9 mouse cellular contexts compared by ENCODE assay signal in the genomic region with DNA sequence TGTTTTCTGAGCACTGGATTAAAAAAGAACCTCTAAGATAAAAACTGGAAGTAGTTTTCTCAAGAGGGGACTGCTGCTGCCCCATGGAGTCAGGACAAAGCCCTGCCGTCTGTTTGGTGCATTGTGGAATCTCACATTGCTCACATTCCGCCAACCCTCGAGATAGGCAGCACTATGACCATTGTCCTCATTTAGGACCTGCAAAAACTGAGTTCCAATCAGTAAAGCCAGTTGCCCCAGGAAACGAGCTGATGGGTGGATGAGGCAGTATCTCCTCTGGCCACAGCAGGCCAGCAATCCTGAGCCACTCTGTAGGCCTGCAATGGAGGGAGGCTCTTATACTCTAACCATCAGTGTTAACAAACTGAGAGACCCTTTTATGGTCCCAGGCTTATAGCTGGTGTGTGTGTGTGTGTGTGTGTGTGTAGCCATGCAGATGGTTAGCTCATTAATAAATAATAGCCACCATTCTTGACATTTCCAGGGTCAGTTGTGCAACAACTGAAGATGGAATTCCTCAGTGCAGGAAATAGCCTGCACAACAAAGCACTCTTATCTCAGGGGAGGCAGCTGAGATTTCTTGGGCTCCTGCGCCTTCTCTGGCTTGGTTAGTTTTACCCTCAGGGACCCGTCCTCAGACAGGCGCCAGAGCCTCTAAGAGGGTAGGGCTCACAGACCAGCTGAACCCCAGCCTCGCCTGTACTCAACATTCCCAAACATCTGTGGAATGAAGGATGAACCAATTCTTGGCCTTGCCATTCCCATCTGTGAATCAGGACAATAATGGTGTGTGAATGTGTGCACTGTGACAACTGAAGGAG. TPM values are rescaled to one million over a fixed set of nuclear protein-coding genes. Genes with fewer than 3 reads are reported as not detected.
DNase-seq lines count a peak whose midpoint lies in the region; ATAC-seq lines count a peak whose summit lies in the region.
"Had no signal": no experiment of that assay in that cellular context is flagged by ENCODE, and none has a peak within 500 bp of the region (broad histone marks: within the 10 kb centered on the region; RNA-seq: fewer than 3 reads in every experiment).

No protein-coding gene starts in this region.

- H3K4me2 ChIP-seq in hindbrain, embryonic 12.5 days (replicated peaks) = no peak overlapping the region
- no peak overlapping the region for H3K4me2 ChIP-seq in hindbrain, embryonic 16.5 days (ENCODE audit: low read length)
- no peak overlapping the region for H3K4me2 ChIP-seq in forebrain, embryonic 15.5 days (replicated peaks)
- H3K4me2 ChIP-seq in limb, embryonic 12.5 days = no peak overlapping the region
- H3K4me2 ChIP-seq: limb, embryonic 13.5 days had no signal

- peaks cover 11% of the 10 kb centered on the region for H3K4me1 ChIP-seq in hindbrain, embryonic 12.5 days
- no peaks in the 10 kb centered on the region for H3K4me1 ChIP-seq in hindbrain, embryonic 16.5 days (ENCODE audit: control insufficient read depth, insufficient read depth, low read depth, low read length)
- no peaks in the 10 kb centered on the region for H3K4me1 ChIP-seq in forebrain, embryonic 15.5 days
- H3K4me1 ChIP-seq in limb, embryonic 12.5 days (replicated peaks) = peaks cover 30% of the 10 kb centered on the region

- 42% methylated on average over 8 of the region's 8 CpGs for WGBS in hindbrain, embryonic 12.5 days
- WGBS in hindbrain, embryonic 16.5 days = 42% methylated on average over 8 of the region's 8 CpGs
- WGBS in forebrain, embryonic 15.5 days = 45% methylated on average over 8 of the region's 8 CpGs
- WGBS in limb, embryonic 12.5 days = 61% methylated on average over 8 of the region's 8 CpGs

- H3K4me3 ChIP-seq in hindbrain, embryonic 12.5 days = no peak overlapping the region
- no peak overlapping the region for H3K4me3 ChIP-seq in hindbrain, embryonic 16.5 days (ENCODE audit: low read length)
- no peak overlapping the region for H3K4me3 ChIP-seq in forebrain, embryonic 15.5 days
- no peak overlapping the region for H3K4me3 ChIP-seq in limb, embryonic 12.5 days (replicated peaks)
- H3K4me3 ChIP-seq: limb, embryonic 13.5 days had no signal

- peak; percentile 57 for ATAC-seq in hindbrain, embryonic 12.5 days (ENCODE audit: low FRiP score)
- no peak for ATAC-seq in hindbrain, embryonic 16.5 days
- 0 out of 2 replicates have a peak, but pooled peaks have one; percentile 23 for ATAC-seq in forebrain, embryonic 15.5 days (replicated peaks)
- no peak; the same call in 1 of the 2 replicates for ATAC-seq in limb, embryonic 12.5 days (ENCODE audit: insufficient number of reproducible peaks, insufficient read depth, low FRiP score, low TSS enrichment, low read depth)

- H3K27me3 ChIP-seq in hindbrain, embryonic 12.5 days = no peaks in the 10 kb centered on the region
- H3K27me3 ChIP-seq in hindbrain, embryonic 16.5 days (replicated peaks; ENCODE audit: control insufficient read depth, insufficient read depth, low read length) = no peaks in the 10 kb centered on the region
- H3K27me3 ChIP-seq in forebrain, embryonic 15.5 days = no peaks in the 10 kb centered on the region
- H3K27me3 ChIP-seq in limb, embryonic 12.5 days = no peaks in the 10 kb centered on the region
- H3K27me3 ChIP-seq: limb, embryonic 13.5 days had no signal

- H3K27ac ChIP-seq in hindbrain, embryonic 12.5 days = no peak overlapping the region
- H3K27ac ChIP-seq in hindbrain, embryonic 16.5 days (ENCODE audit: low read depth, low read length) = no peak overlapping the region
- H3K27ac ChIP-seq in forebrain, embryonic 15.5 days (replicated peaks) = no peak overlapping the region
- H3K27ac ChIP-seq in limb, embryonic 12.5 days = 0 out of 2 replicates have a peak overlapping the region, but pooled peaks have one; percentile 17
- H3K27ac ChIP-seq: limb, embryonic 13.5 days had no signal

- H3K36me3 ChIP-seq in hindbrain, embryonic 12.5 days = no peaks in the 10 kb centered on the region
- H3K36me3 ChIP-seq in hindbrain, embryonic 16.5 days (ENCODE audit: control insufficient read depth, insufficient read depth, low read length) = no peaks in the 10 kb centered on the region
- H3K36me3 ChIP-seq in forebrain, embryonic 15.5 days = no peaks in the 10 kb centered on the region
- H3K36me3 ChIP-seq in limb, embryonic 12.5 days = no peaks in the 10 kb centered on the region
- H3K36me3 ChIP-seq: limb, embryonic 13.5 days had no signal

- H3K9ac ChIP-seq in hindbrain, embryonic 12.5 days = no peak overlapping the region
- H3K9ac ChIP-seq in hindbrain, embryonic 16.5 days (ENCODE audit: low read depth, low read length) = no peak overlapping the region
- no peak overlapping the region for H3K9ac ChIP-seq in forebrain, embryonic 15.5 days (replicated peaks)
- no peak overlapping the region for H3K9ac ChIP-seq in limb, embryonic 12.5 days (replicated peaks)
- H3K9ac ChIP-seq: limb, embryonic 13.5 days had no signal

- DNase-seq in R1 (ENCODE audit: low read depth, low spot score) = peak; percentile 31
- DNase-seq in thymus, postnatal 25 days = no peak
- DNase-seq in ovary, adult 18-20 months (ENCODE audit: low spot score) = no peak
- DNase-seq in cerebellum, adult 8-10 months = no peak

- no peaks in the 10 kb centered on the region for H3K9me3 ChIP-seq in hindbrain, embryonic 12.5 days (replicated peaks)
- H3K9me3 ChIP-seq in hindbrain, embryonic 16.5 days (ENCODE audit: control insufficient read depth, low read length) = no peaks in the 10 kb centered on the region
- no peaks in the 10 kb centered on the region for H3K9me3 ChIP-seq in forebrain, embryonic 15.5 days
- H3K9me3 ChIP-seq in limb, embryonic 12.5 days = no peaks in the 10 kb centered on the region
- H3K9me3 ChIP-seq: limb, embryonic 13.5 days had no signal

RNA-seq across cellular contexts. Expression of gene Mycn, which starts 52.4 kb away (rescaled TPM):
- polyA plus RNA-seq in hindbrain, embryonic 12.5 days (2016; fragmentation: Nextera tagmentation; extraction: Ambion mirVana) = 81.6 and 85.3 TPM in 2 replicates
- 56.9 and 63.5 TPM in 2 replicates for polyA plus RNA-seq in hindbrain, embryonic 16.5 days (2015; fragmentation: Nextera tagmentation; extraction: Ambion mirVana)
- polyA plus RNA-seq in forebrain, embryonic 15.5 days (2015; fragmentation: Nextera tagmentation; extraction: Ambion mirVana) = 162 and 167 TPM in 2 replicates
- polyA plus RNA-seq in limb, embryonic 12.5 days (2016; fragmentation: Nextera tagmentation; extraction: Ambion mirVana) = 115 and 129 TPM in 2 replicates

Comparison
In these comparisons a context has a peak if more than half of its experiments do, and no peak if none do; other contexts are left out.
1. ATAC-seq: peak in hindbrain, embryonic 12.5 days (single experiment) and forebrain, embryonic 15.5 days (single experiment); none in hindbrain, embryonic 16.5 days (single experiment) and limb, embryonic 12.5 days (single experiment).